Mouse (Mus musculus): ENCODE data around the gene Pdcd2l.
"Not testable (repeated sequence)": the region's sequence is repeated elsewhere in the genome, so short reads cannot be mapped to it uniquely, and the experiment has no call there.

The Pdcd2l gene

GRCm38 (mm10) chr7:34213281-34213680 lies 16.8 kb upstream of the Pdcd2l start:
- peak; percentile 51 for DNase-seq (ENCODE audit: low read depth)

GRCm38 (mm10) chr7:34208027-34208745 lies 11.7 kb upstream of the Pdcd2l start:
- peak; percentile 34 for DNase-seq (ENCODE audit: low read depth)

- DNase-seq (ENCODE audit: low read depth), result no peak
Observed at GRCm38 (mm10) chr7:34206331-34206730, 9.9 kb upstream of the Pdcd2l start.

GRCm38 (mm10) chr7:34202147-34202546 lies 5.7 kb upstream of the Pdcd2l start:
- not testable (repeated sequence) for DNase-seq (ENCODE audit: low read depth)

GRCm38 (mm10) chr7:34200829-34201228 lies 4.4 kb upstream of the Pdcd2l start:
- no peak for DNase-seq (ENCODE audit: low read depth)

GRCm38 (mm10) chr7:34198346-34198745 lies 1.9 kb upstream of the Pdcd2l start:
- DNase-seq (ENCODE audit: low read depth), result peak; percentile 81

GRCm38 (mm10) chr7:34195632-34196031 lies 829 bp downstream of the Pdcd2l start:
- peak; percentile 62 for DNase-seq (ENCODE audit: low read depth)

GRCm38 (mm10) chr7:34192825-34193224 lies 3.6 kb downstream of the Pdcd2l start:
- no peak for DNase-seq (ENCODE audit: low read depth)

- DNase-seq (ENCODE audit: low read depth), result no peak
Observed at GRCm38 (mm10) chr7:34189376-34189989, 7.0 kb downstream of the Pdcd2l start.

- DNase-seq (ENCODE audit: low read depth), result no peak
Observed at GRCm38 (mm10) chr7:34183794-34184193, 12.7 kb downstream of the Pdcd2l start.

- DNase-seq (ENCODE audit: low read depth), result no peak
Observed at GRCm38 (mm10) chr7:34183356-34183755, 13.1 kb downstream of the Pdcd2l start.

GRCm38 (mm10) chr7:34176241-34176640 lies 20.2 kb downstream of the Pdcd2l start:
- not testable (repeated sequence) for DNase-seq (ENCODE audit: low read depth)

- DNase-seq (ENCODE audit: low read depth), result no peak
Observed at GRCm38 (mm10) chr7:34172251-34172650, 24.2 kb downstream of the Pdcd2l start.

GRCm38 (mm10) chr7:34169454-34169853 lies 27.0 kb downstream of the Pdcd2l start, which contains the start of gene Uba2:
TSS of gene Uba2 (minus strand) at chr7:34169599.
- DNase-seq (ENCODE audit: low read depth), result no peak

GRCm38 (mm10) chr7:34168470-34169251 lies 27.8 kb downstream of the Pdcd2l start:
- DNase-seq (ENCODE audit: low read depth), result peak; percentile 95

GRCm38 (mm10) chr7:34167766-34168469 lies 28.5 kb downstream of the Pdcd2l start:
- DNase-seq (ENCODE audit: low read depth), result peak; percentile 74

GRCm38 (mm10) chr7:34166850-34167249 lies 29.6 kb downstream of the Pdcd2l start:
- peak; percentile 82 for DNase-seq (ENCODE audit: low read depth)

GRCm38 (mm10) chr7:34165999-34166398 lies 30.5 kb downstream of the Pdcd2l start:
- no peak for DNase-seq (ENCODE audit: low read depth)

GRCm38 (mm10) chr7:34164671-34165070 lies 31.8 kb downstream of the Pdcd2l start:
- peak; percentile 14 for DNase-seq (ENCODE audit: low read depth)

GRCm38 (mm10) chr7:34159167-34159566 lies 37.3 kb downstream of the Pdcd2l start:
- no peak for DNase-seq (ENCODE audit: low read depth)

- DNase-seq (ENCODE audit: low read depth), result peak; percentile 73
Observed at GRCm38 (mm10) chr7:34157994-34158393, 38.5 kb downstream of the Pdcd2l start.

GRCm38 (mm10) chr7:34147193-34147592 lies 49.3 kb downstream of the Pdcd2l start:
- DNase-seq (ENCODE audit: low read depth), result no peak
